Mouse (Mus musculus) kidney, adult 9 months (tissue): ENCODE results near the gene Syp.

Experiments
- DNase-seq: peaks from one replicate; pipeline ENCODE4 v3.0.0; 2022

Syp gene

GRCm38 (mm10) chrX:7638401-7639091 is at the start of gene Syp:
Syp (plus strand) TSS chrX:7638471.
- DNase-seq: peak; percentile 80

GRCm38 (mm10) chrX:7595371-7595770 is 42.9 kb upstream of the Syp start:
- DNase-seq: no peak

- peak; percentile 4 for DNase-seq
These were observed 34.3 kb upstream of the Syp start for GRCm38 (mm10) chrX:7604004-7604403.

GRCm38 (mm10) chrX:7604879-7605574 is 33.2 kb upstream of the Syp start, which contains the start of gene Ccdc22:
Ccdc22 (minus strand) TSS chrX:7605517.
- DNase-seq: peak; percentile 89

- DNase-seq: no peak
These were observed 32.7 kb upstream of the Syp start for GRCm38 (mm10) chrX:7605575-7605941.

GRCm38 (mm10) chrX:7606783-7607182 is 31.5 kb upstream of the Syp start, which contains the start of gene Cacna1f:
Cacna1f (plus strand) TSS chrX:7607083.
- no peak for DNase-seq

- DNase-seq: no peak
These were observed 28.2 kb upstream of the Syp start for GRCm38 (mm10) chrX:7610035-7610434.

GRCm38 (mm10) chrX:7610536-7611258 is 27.6 kb upstream of the Syp start:
- DNase-seq: no peak

GRCm38 (mm10) chrX:7617889-7618551 is 20.3 kb upstream of the Syp start:
- no peak for DNase-seq

GRCm38 (mm10) chrX:7632560-7632959 is 5.7 kb upstream of the Syp start:
- no peak for DNase-seq

GRCm38 (mm10) chrX:7635101-7635500 is 3.2 kb upstream of the Syp start:
- DNase-seq: no peak

- no peak for DNase-seq
These were observed 1.5 kb downstream of the Syp start for GRCm38 (mm10) chrX:7639536-7640325.

- no peak for DNase-seq
These were observed 2.5 kb downstream of the Syp start for GRCm38 (mm10) chrX:7640785-7641184.

- DNase-seq: peak; percentile 90
These were observed 7.1 kb downstream of the Syp start for GRCm38 (mm10) chrX:7645349-7645748.

GRCm38 (mm10) chrX:7648671-7649304 is 10.5 kb downstream of the Syp start:
- peak; percentile 95 for DNase-seq

GRCm38 (mm10) chrX:7657221-7657639 is 19.0 kb downstream of the Syp start, which contains the start of gene Prickle3:
Prickle3 (plus strand) TSS chrX:7657260.
- DNase-seq: peak; percentile 63

- DNase-seq: peak; percentile 80
These were observed 19.9 kb downstream of the Syp start for GRCm38 (mm10) chrX:7658031-7658784.

- peak; percentile 50 for DNase-seq
These were observed 20.7 kb downstream of the Syp start for GRCm38 (mm10) chrX:7658785-7659589.

- DNase-seq: no peak
These were observed 22.8 kb downstream of the Syp start for GRCm38 (mm10) chrX:7661086-7661485.

- DNase-seq: no peak
These were observed 24.7 kb downstream of the Syp start for GRCm38 (mm10) chrX:7662936-7663335.
